ENCODE assay signal across 8 mouse cellular contexts in the genomic region with DNA sequence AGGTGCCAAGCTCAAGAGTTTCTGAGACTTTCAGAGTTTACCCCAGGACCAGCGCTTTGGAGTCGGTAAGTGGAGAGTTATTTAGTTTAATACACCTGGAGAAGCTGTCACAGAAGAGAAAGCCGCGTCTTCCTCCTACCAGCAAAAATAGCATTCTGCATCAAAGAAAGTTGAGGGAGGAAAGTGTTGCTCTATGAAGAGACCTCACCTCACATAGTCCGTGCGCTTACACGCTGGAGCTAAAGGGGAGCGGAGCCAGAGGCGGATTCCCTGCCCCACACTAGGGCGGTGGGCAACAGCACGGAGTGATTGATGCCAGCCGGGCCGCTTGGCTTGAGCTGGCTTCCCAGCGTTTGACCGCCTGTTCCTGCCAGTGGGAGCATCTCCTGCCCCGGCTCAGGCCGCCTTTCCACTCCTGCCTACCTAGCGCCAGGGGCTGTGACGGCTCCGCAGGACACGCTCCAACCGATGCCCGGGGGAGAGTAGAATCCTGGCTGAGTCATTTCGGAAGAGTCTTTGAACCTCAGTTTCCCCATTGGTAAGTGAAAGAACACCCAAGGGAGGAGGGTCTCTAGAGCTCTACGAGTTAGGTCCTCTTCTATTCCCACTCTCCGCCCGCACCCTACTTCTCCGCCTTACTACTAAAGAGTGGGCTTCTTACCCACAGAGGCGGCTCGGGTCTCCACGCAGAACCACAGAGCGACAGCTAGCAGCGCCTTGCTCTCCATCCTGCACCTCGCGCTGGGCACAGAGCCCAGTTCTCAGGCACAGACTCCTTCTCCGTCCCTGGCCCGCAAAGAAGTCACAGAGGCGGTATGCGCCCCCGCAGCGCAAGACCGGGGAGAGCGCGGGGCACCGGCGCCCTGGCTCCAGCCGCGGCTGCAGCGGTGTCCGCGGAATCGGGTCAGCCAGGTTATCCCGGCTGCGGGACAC. TPM values are rescaled to one million over a fixed set of nuclear protein-coding genes. Genes with fewer than 3 reads are reported as not detected.
A peak's percentile ranks its signal among the peaks of the same experiment; 100 is the strongest.
DNase-seq lines count a peak whose midpoint lies in the region; ATAC-seq and TF ChIP-seq lines count a peak whose summit lies in the region.

No protein-coding gene starts in this region.

- H3K9me3 ChIP-seq in lung, embryonic 14.5 days (ENCODE audit: low read depth, low read length) = no peaks in the 10 kb centered on the region
- H3K9me3 ChIP-seq in midbrain, embryonic 10.5 days (replicated peaks) = no peaks in the 10 kb centered on the region
- no peaks in the 10 kb centered on the region for H3K9me3 ChIP-seq in stomach, embryonic 15.5 days

- H3K27ac ChIP-seq in lung, embryonic 14.5 days (ENCODE audit: low read depth) = peak overlapping the region; percentile 67; the same call in 1 of the 2 replicates
- H3K27ac ChIP-seq in midbrain, embryonic 10.5 days (replicated peaks) = peak overlapping the region; percentile 68
- H3K27ac ChIP-seq in stomach, embryonic 15.5 days = peak overlapping the region; percentile 42; the same call in 1 of the 2 replicates

- peak; percentile 62 for DNase-seq in lung, embryonic 14.5 days
- DNase-seq in lung, postnatal 25 days (ENCODE audit: low spot score) = no peak
- peak; percentile 36 for DNase-seq in embryo, embryonic 10.5 days (ENCODE audit: low spot score)
- peak; percentile 28 to 71 for DNase-seq in kidney, postnatal 4 days
- peak; percentile 51 for DNase-seq in midbrain, embryonic 10.5 days (ENCODE audit: low spot score)
- no peak for DNase-seq in urinary bladder, adult 2 months (ENCODE audit: low spot score)

- H3K4me2 ChIP-seq in lung, embryonic 14.5 days = peak overlapping the region; percentile 96
- peak overlapping the region; percentile 100 for H3K4me2 ChIP-seq in stomach, embryonic 15.5 days

- peak overlapping the region; percentile 60 for H3K9ac ChIP-seq in lung, embryonic 14.5 days
- H3K9ac ChIP-seq in stomach, embryonic 15.5 days = peak overlapping the region; percentile 45

- peak; percentile 71 for ATAC-seq in lung, embryonic 14.5 days (ENCODE audit: insufficient read depth)
- ATAC-seq in frontal cortex, adult (ENCODE audit: low TSS enrichment) = peak; percentile 76
- ATAC-seq in stomach, embryonic 15.5 days (ENCODE audit: insufficient read depth, low FRiP score, low read depth) = peak; percentile 37

- H3K4me3 ChIP-seq in lung, embryonic 14.5 days (ENCODE audit: low read depth, low read length) = peak overlapping the region; percentile 63
- peak overlapping the region; percentile 81 for H3K4me3 ChIP-seq in midbrain, embryonic 10.5 days
- peak overlapping the region; percentile 56 for H3K4me3 ChIP-seq in stomach, embryonic 15.5 days (replicated peaks)

- H3K36me3 ChIP-seq in lung, embryonic 14.5 days (ENCODE audit: insufficient read depth) = no peaks in the 10 kb centered on the region
- H3K36me3 ChIP-seq in midbrain, embryonic 10.5 days = no peaks in the 10 kb centered on the region
- no peaks in the 10 kb centered on the region for H3K36me3 ChIP-seq in stomach, embryonic 15.5 days

- H3K27me3 ChIP-seq in lung, embryonic 14.5 days (ENCODE audit: insufficient read depth, low read length) = peaks cover 46% of the 10 kb centered on the region
- peaks cover 89% of the 10 kb centered on the region for H3K27me3 ChIP-seq in midbrain, embryonic 10.5 days (ENCODE audit: low read depth, poor library complexity, severe bottlenecking)
- H3K27me3 ChIP-seq in stomach, embryonic 15.5 days (replicated peaks) = peaks cover 23% of the 10 kb centered on the region

- H3K4me1 ChIP-seq in lung, embryonic 14.5 days (ENCODE audit: insufficient read depth) = no peaks in the 10 kb centered on the region
- peaks cover 26% of the 10 kb centered on the region for H3K4me1 ChIP-seq in midbrain, embryonic 10.5 days
- 0 out of 2 replicates have a peak, but pooled peaks cover 10% of the 10 kb centered on the region for H3K4me1 ChIP-seq in stomach, embryonic 15.5 days

- 1% methylated on average over 54 of the region's 54 CpGs for WGBS in lung, embryonic 14.5 days
- 2% methylated on average over 54 of the region's 54 CpGs for WGBS in midbrain, embryonic 10.5 days
- 2% methylated on average over 54 of the region's 54 CpGs for WGBS in stomach, embryonic 15.5 days

- no peak for TF ChIP-seq CTCF in lung, embryonic 14.5 days (IDR thresholded peaks at IDR 0.05; ENCODE audit: low read depth)

RNA-seq across cellular contexts. Expression of a gene that starts 0.6 kb away (rescaled TPM):
- polyA plus RNA-seq in lung, embryonic 14.5 days (2014; fragmentation: Nextera tagmentation; extraction: Ambion mirVana) = 61.2 and 62.0 TPM in 2 replicates
- polyA plus RNA-seq in midbrain, embryonic 10.5 days (2016; fragmentation: Nextera tagmentation; extraction: Ambion mirVana) = 26.2 and 29.2 TPM in 2 replicates
- polyA plus RNA-seq in stomach, embryonic 15.5 days (2015; fragmentation: Nextera tagmentation; extraction: Ambion mirVana) = 23.0 and 27.2 TPM in 2 replicates
- polyA plus RNA-seq in urinary bladder, adult 2 months (2012; rRNA removed) = 11.8 and 14.6 TPM in 2 replicates

Comparison
In these comparisons a context has a peak if more than half of its experiments do, and no peak if none do; other contexts are left out.
1. DNase-seq: peak in lung, embryonic 14.5 days (single experiment), embryo, embryonic 10.5 days (single experiment), kidney, postnatal 4 days (2 of 2) and midbrain, embryonic 10.5 days (single experiment); none in lung, postnatal 25 days (single experiment) and urinary bladder, adult 2 months (single experiment).
2. Peak in every context shown above with its lines, with median percentiles within 50 percentile points of each other: ATAC-seq, H3K27ac ChIP-seq and H3K4me3 ChIP-seq.